Mouse (Mus musculus): Measurements from ENCODE around the gene Phf1. TPM values are rescaled to one million over a fixed set of nuclear protein-coding genes. Genes with fewer than 3 reads are reported as not detected.
"Not testable (repeated sequence)": the region's sequence is repeated elsewhere in the genome, so short reads cannot be mapped to it uniquely, and the experiment has no call there.

Phf1 gene
- total and polyA plus RNA-seq, 2 experiments from 2014 or later, result 30.8 to 45.7 TPM

GRCm38 (mm10) chr17:26893492-26893891 is 39.4 kb upstream of the Phf1 start:
- Histone ChIP-seq H3K27me3 (ENCODE audit: insufficient read depth, low read length) (no peaks in the 10 kb centered on the region; the same call in 1 of the 2 replicates), H3K36me3 (ENCODE audit: insufficient read depth, low read length) (no peaks in the 10 kb centered on the region), H3K9ac (replicated peaks; ENCODE audit: low read length) (no peak overlapping the region), H3K9me3 (ENCODE audit: low read length) (no peaks in the 10 kb centered on the region), H3K4me1 (ENCODE audit: insufficient read depth, low read length) (peaks cover 10% of the 10 kb centered on the region), H3K4me2 (ENCODE audit: low read depth, low read length) (no peak overlapping the region), H3K4me3 (ENCODE audit: low read length) (no peak overlapping the region), H3K27ac (no peak overlapping the region)
- 28% methylated on average over 6 of the region's 6 CpGs for WGBS
- ATAC-seq, result peak; percentile 45; the same call in 1 of the 2 replicates
- no peak for TF ChIP-seq CTCF (IDR thresholded peaks at IDR 0.05; ENCODE audit: low read depth)
- peak; percentile 25 for DNase-seq (ENCODE audit: low spot score)

- H3K27ac ChIP-seq, result no peak overlapping the region
- no peaks in the 10 kb centered on the region; the same call in 1 of the 2 replicates for H3K27me3 ChIP-seq (ENCODE audit: insufficient read depth, low read length)
- DNase-seq (ENCODE audit: low spot score) (peak; percentile 37), ATAC-seq (0 out of 2 replicates have a peak, but pooled peaks have one; percentile 33)
- H3K36me3 ChIP-seq (ENCODE audit: insufficient read depth, low read length), result no peaks in the 10 kb centered on the region
- no peak for TF ChIP-seq CTCF (IDR thresholded peaks at IDR 0.05; ENCODE audit: low read depth)
- no peak overlapping the region for H3K4me2 ChIP-seq (ENCODE audit: low read depth, low read length)
- H3K9ac ChIP-seq (replicated peaks; ENCODE audit: low read length), result no peak overlapping the region
- H3K4me1 ChIP-seq (ENCODE audit: insufficient read depth, low read length), result peaks cover 10% of the 10 kb centered on the region
- H3K9me3 ChIP-seq (ENCODE audit: low read length), result no peaks in the 10 kb centered on the region
- H3K4me3 ChIP-seq (ENCODE audit: low read length), result no peak overlapping the region
- 53% methylated on average over 6 of the region's 6 CpGs for WGBS
These were observed 38.5 kb upstream of the Phf1 start for GRCm38 (mm10) chr17:26894342-26894741.

GRCm38 (mm10) chr17:26895578-26895977 is 37.3 kb upstream of the Phf1 start:
- Histone ChIP-seq H3K4me2 (ENCODE audit: low read depth, low read length) (no peak overlapping the region), H3K27ac (no peak overlapping the region), H3K36me3 (ENCODE audit: insufficient read depth, low read length) (no peaks in the 10 kb centered on the region), H3K9ac (replicated peaks; ENCODE audit: low read length) (no peak overlapping the region), H3K27me3 (ENCODE audit: insufficient read depth, low read length) (no peaks in the 10 kb centered on the region; the same call in 1 of the 2 replicates), H3K4me1 (ENCODE audit: insufficient read depth, low read length) (peaks cover 10% of the 10 kb centered on the region), H3K4me3 (ENCODE audit: low read length) (no peak overlapping the region), H3K9me3 (ENCODE audit: low read length) (no peaks in the 10 kb centered on the region)
- 13% methylated on average over 10 of the region's 10 CpGs for WGBS
- peak; percentile 92 for TF ChIP-seq CTCF (IDR thresholded peaks at IDR 0.05; ENCODE audit: low read depth)
- ATAC-seq (peak; percentile 56; the same call in 1 of the 2 replicates), DNase-seq (ENCODE audit: low spot score) (peak; percentile 75)

- no peaks in the 10 kb centered on the region for H3K36me3 ChIP-seq (ENCODE audit: insufficient read depth, low read length)
- no peak for DNase-seq (ENCODE audit: low spot score)
- no peak for ATAC-seq
- no peaks in the 10 kb centered on the region; the same call in 1 of the 2 replicates for H3K27me3 ChIP-seq (ENCODE audit: insufficient read depth, low read length)
- no peak for TF ChIP-seq CTCF (IDR thresholded peaks at IDR 0.05; ENCODE audit: low read depth)
- H3K4me1 ChIP-seq (ENCODE audit: insufficient read depth, low read length), result no peaks in the 10 kb centered on the region
- H3K27ac ChIP-seq, result no peak overlapping the region
- no peak overlapping the region for H3K9ac ChIP-seq (replicated peaks; ENCODE audit: low read length)
- H3K9me3 ChIP-seq (ENCODE audit: low read length), result no peaks in the 10 kb centered on the region
- no peak overlapping the region for H3K4me3 ChIP-seq (ENCODE audit: low read length)
- WGBS, result 80% methylated on average over 6 of the region's 6 CpGs
- H3K4me2 ChIP-seq (ENCODE audit: low read depth, low read length), result no peak overlapping the region
These were observed 31.9 kb upstream of the Phf1 start for GRCm38 (mm10) chr17:26900916-26901315.

GRCm38 (mm10) chr17:26904320-26904719 is 28.5 kb upstream of the Phf1 start:
- Histone ChIP-seq H3K9ac (replicated peaks; ENCODE audit: low read length) (no peak overlapping the region), H3K4me3 (ENCODE audit: low read length) (no peak overlapping the region), H3K36me3 (ENCODE audit: insufficient read depth, low read length) (no peaks in the 10 kb centered on the region), H3K9me3 (ENCODE audit: low read length) (no peaks in the 10 kb centered on the region), H3K27ac (no peak overlapping the region), H3K4me2 (ENCODE audit: low read depth, low read length) (no peak overlapping the region), H3K4me1 (ENCODE audit: insufficient read depth, low read length) (no peaks in the 10 kb centered on the region), H3K27me3 (ENCODE audit: insufficient read depth, low read length) (no peaks in the 10 kb centered on the region)
- ATAC-seq, result no peak
- 59% methylated on average over 5 of the region's 5 CpGs for WGBS
- DNase-seq (ENCODE audit: low spot score), result no peak
- TF ChIP-seq CTCF (IDR thresholded peaks at IDR 0.05; ENCODE audit: low read depth), result no peak

GRCm38 (mm10) chr17:26907506-26907905 is 25.3 kb upstream of the Phf1 start:
- not testable (repeated sequence) for H3K4me1 ChIP-seq (ENCODE audit: insufficient read depth, low read length); DNase-seq (ENCODE audit: low spot score); H3K9ac ChIP-seq (replicated peaks; ENCODE audit: low read length); H3K36me3 ChIP-seq (ENCODE audit: insufficient read depth, low read length); H3K4me3 ChIP-seq (ENCODE audit: low read length); ATAC-seq; H3K27me3 ChIP-seq (ENCODE audit: insufficient read depth, low read length); H3K9me3 ChIP-seq (ENCODE audit: low read length); H3K27ac ChIP-seq; H3K4me2 ChIP-seq (ENCODE audit: low read depth, low read length)
- WGBS, result 66% methylated on average over 14 of the region's 15 CpGs

GRCm38 (mm10) chr17:26915248-26915647 is 17.6 kb upstream of the Phf1 start:
- H3K4me2 ChIP-seq (ENCODE audit: low read depth, low read length), result no peak overlapping the region
- H3K4me1 ChIP-seq (ENCODE audit: insufficient read depth, low read length), result no peaks in the 10 kb centered on the region
- H3K4me3 ChIP-seq (ENCODE audit: low read length), result no peak overlapping the region
- TF ChIP-seq CTCF (IDR thresholded peaks at IDR 0.05; ENCODE audit: low read depth), result no peak
- no peaks in the 10 kb centered on the region for H3K27me3 ChIP-seq (ENCODE audit: insufficient read depth, low read length)
- DNase-seq (ENCODE audit: low spot score), result no peak
- H3K9me3 ChIP-seq (ENCODE audit: low read length), result no peaks in the 10 kb centered on the region
- 57% methylated on average over 1 of the region's 1 CpGs for WGBS
- H3K27ac ChIP-seq, result no peak overlapping the region
- H3K9ac ChIP-seq (replicated peaks; ENCODE audit: low read length), result no peak overlapping the region
- ATAC-seq, result no peak
- no peaks in the 10 kb centered on the region for H3K36me3 ChIP-seq (ENCODE audit: insufficient read depth, low read length)

Measured in hindbrain, postnatal 0 days (tissue).